Mouse (Mus musculus): ENCODE data around the gene Eif2ak2. TPM values are rescaled to one million over a fixed set of nuclear protein-coding genes. Genes with fewer than 3 reads are reported as not detected.
A peak's percentile ranks its signal among the peaks of the same experiment; 100 is the strongest.

Eif2ak2 gene
- polyA plus RNA-seq, 1 experiment from 2014 or later = 8.4 TPM

GRCm38 (mm10) chr17:78873886-78874285 is 8.5 kb downstream of the Eif2ak2 start:
- Histone ChIP-seq H3K4me2 (ENCODE audit: low read depth, low read length) (no peak overlapping the region), H3K4me1 (ENCODE audit: insufficient read depth) (no peaks in the 10 kb centered on the region), H3K9me3 (ENCODE audit: low read length) (no peaks in the 10 kb centered on the region), H3K4me3 (ENCODE audit: low read depth, low read length) (no peak overlapping the region), H3K9ac (replicated peaks) (no peak overlapping the region), H3K27ac (ENCODE audit: low read depth) (no peak overlapping the region), H3K27me3 (ENCODE audit: insufficient read depth, low read length) (no peaks in the 10 kb centered on the region), H3K36me3 (replicated peaks; ENCODE audit: insufficient read depth, low read length) (peaks cover 84% of the 10 kb centered on the region)
- WGBS (ENCODE audit: insufficient replicate concordance) = 92% methylated on average over 6 of the region's 6 CpGs
- no peak for DNase-seq
- no peak for ATAC-seq
- TF ChIP-seq EP300 (IDR thresholded peaks at IDR 0.05; ENCODE audit: low read depth) (no peak), CTCF (IDR thresholded peaks at IDR 0.05; ENCODE audit: low read depth) (no peak)

- DNase-seq (no peak), ATAC-seq (no peak)
- H3K9me3 ChIP-seq (ENCODE audit: low read length) = no peaks in the 10 kb centered on the region
- TF ChIP-seq CTCF (IDR thresholded peaks at IDR 0.05; ENCODE audit: low read depth) = no peak
- no peak for TF ChIP-seq EP300 (IDR thresholded peaks at IDR 0.05; ENCODE audit: low read depth)
- H3K36me3 ChIP-seq (replicated peaks; ENCODE audit: insufficient read depth, low read length) = peaks cover 69% of the 10 kb centered on the region
- no peak overlapping the region for H3K4me2 ChIP-seq (ENCODE audit: low read depth, low read length)
- no peak overlapping the region for H3K27ac ChIP-seq (ENCODE audit: low read depth)
- no peaks in the 10 kb centered on the region for H3K4me1 ChIP-seq (ENCODE audit: insufficient read depth)
- H3K4me3 ChIP-seq (ENCODE audit: low read depth, low read length) = no peak overlapping the region
- WGBS (ENCODE audit: insufficient replicate concordance) = 88% methylated on average over 10 of the region's 10 CpGs
- no peaks in the 10 kb centered on the region for H3K27me3 ChIP-seq (ENCODE audit: insufficient read depth, low read length)
- H3K9ac ChIP-seq (replicated peaks) = no peak overlapping the region
Measured at GRCm38 (mm10) chr17:78856243-78856642, 26.1 kb downstream of the Eif2ak2 start.

- Histone ChIP-seq H3K4me1 (ENCODE audit: insufficient read depth) (no peaks in the 10 kb centered on the region), H3K9me3 (ENCODE audit: low read length) (no peaks in the 10 kb centered on the region), H3K4me3 (ENCODE audit: low read depth, low read length) (no peak overlapping the region), H3K27me3 (ENCODE audit: insufficient read depth, low read length) (no peaks in the 10 kb centered on the region), H3K27ac (ENCODE audit: low read depth) (no peak overlapping the region), H3K9ac (replicated peaks) (no peak overlapping the region), H3K4me2 (ENCODE audit: low read depth, low read length) (no peak overlapping the region), H3K36me3 (replicated peaks; ENCODE audit: insufficient read depth, low read length) (peaks cover 61% of the 10 kb centered on the region)
- TF ChIP-seq CTCF (IDR thresholded peaks at IDR 0.05; ENCODE audit: low read depth) = no peak
- DNase-seq = no peak
- no peak for ATAC-seq
- WGBS (ENCODE audit: insufficient replicate concordance) = 82% methylated on average over 7 of the region's 7 CpGs
Measured at GRCm38 (mm10) chr17:78842271-78842928, 40.0 kb downstream of the Eif2ak2 start.

GRCm38 (mm10) chr17:78836056-78836455 is 46.3 kb downstream of the Eif2ak2 start:
- WGBS (ENCODE audit: insufficient replicate concordance) = 27% methylated on average over 2 of the region's 2 CpGs
- Histone ChIP-seq H3K36me3 (replicated peaks; ENCODE audit: insufficient read depth, low read length) (peaks cover 14% of the 10 kb centered on the region), H3K9me3 (ENCODE audit: low read length) (no peaks in the 10 kb centered on the region), H3K4me1 (ENCODE audit: insufficient read depth) (peaks cover 10% of the 10 kb centered on the region; the same call in 1 of the 2 replicates), H3K4me3 (ENCODE audit: low read depth, low read length) (peak overlapping the region; percentile 64), H3K27ac (ENCODE audit: low read depth) (peak overlapping the region; percentile 90), H3K9ac (replicated peaks) (peak overlapping the region; percentile 87), H3K4me2 (ENCODE audit: low read depth, low read length) (peak overlapping the region; percentile 81), H3K27me3 (ENCODE audit: insufficient read depth, low read length) (no peaks in the 10 kb centered on the region)
- no peak for DNase-seq
- TF ChIP-seq EP300 (IDR thresholded peaks at IDR 0.05; ENCODE audit: low read depth) (no peak), CTCF (IDR thresholded peaks at IDR 0.05; ENCODE audit: low read depth) (peak; percentile 1; the same call in 1 of the 2 replicates)
- no peak for ATAC-seq

GRCm38 (mm10) chr17:78834856-78835835 is 47.2 kb downstream of the Eif2ak2 start, which contains the start of the genes Heatr5b and Gpatch11:
TSS of gene Heatr5b (minus strand) at chr17:78835364.
TSS of gene Gpatch11 (plus strand) at chr17:78835567.
- no peaks in the 10 kb centered on the region for H3K9me3 ChIP-seq (ENCODE audit: low read length)
- peak; percentile 100 for DNase-seq
- H3K4me2 ChIP-seq (ENCODE audit: low read depth, low read length) = peak within 1 kb of the TSS; percentile 81
- peak within 1 kb of the TSS; percentile 64 for H3K4me3 ChIP-seq (ENCODE audit: low read depth, low read length)
- H3K27ac ChIP-seq (ENCODE audit: low read depth) = peak within 1 kb of the TSS; percentile 90
- peaks cover 10% of the 10 kb centered on the region; the same call in 1 of the 2 replicates for H3K4me1 ChIP-seq (ENCODE audit: insufficient read depth)
- H3K36me3 ChIP-seq (replicated peaks; ENCODE audit: insufficient read depth, low read length) = peaks cover 11% of the 10 kb centered on the region
- ATAC-seq = peak; percentile 97
- peak within 1 kb of the TSS; percentile 87 for H3K9ac ChIP-seq (replicated peaks)
- no peak for TF ChIP-seq CTCF (IDR thresholded peaks at IDR 0.05; ENCODE audit: low read depth)
- no peak for TF ChIP-seq EP300 (IDR thresholded peaks at IDR 0.05; ENCODE audit: low read depth)
- WGBS (ENCODE audit: insufficient replicate concordance) = under 1% methylated on average over 81 of the region's 81 CpGs
- no peaks in the 10 kb centered on the region for H3K27me3 ChIP-seq (ENCODE audit: insufficient read depth, low read length)

- Histone ChIP-seq H3K4me2 (ENCODE audit: low read depth, low read length) (no peak overlapping the region), H3K9me3 (ENCODE audit: low read length) (no peaks in the 10 kb centered on the region), H3K9ac (replicated peaks) (no peak overlapping the region), H3K36me3 (replicated peaks; ENCODE audit: insufficient read depth, low read length) (peaks cover 58% of the 10 kb centered on the region), H3K4me1 (ENCODE audit: insufficient read depth) (no peaks in the 10 kb centered on the region), H3K4me3 (ENCODE audit: low read depth, low read length) (no peak overlapping the region), H3K27me3 (ENCODE audit: insufficient read depth, low read length) (no peaks in the 10 kb centered on the region), H3K27ac (ENCODE audit: low read depth) (no peak overlapping the region)
- WGBS (ENCODE audit: insufficient replicate concordance) = 86% methylated on average over 13 of the region's 13 CpGs
- no peak for TF ChIP-seq CTCF (IDR thresholded peaks at IDR 0.05; ENCODE audit: low read depth)
- TF ChIP-seq EP300 (IDR thresholded peaks at IDR 0.05; ENCODE audit: low read depth) = no peak
- DNase-seq (no peak), ATAC-seq (no peak)
Measured at GRCm38 (mm10) chr17:78824346-78824745, 58.0 kb downstream of the Eif2ak2 start.

Data from liver, postnatal 0 days (tissue).